Mouse (Mus musculus) natural killer cell, adult 2 months (primary cell): ENCODE measurements around the gene Chchd6.

Experiments
- DNase-seq, 2 experiments: peaks; one replicate each; pipeline ENCODE4 v3.0.0; 2022; ENCODE audit warnings: low spot score in 2 of 2

The Chchd6 gene

DNA sequence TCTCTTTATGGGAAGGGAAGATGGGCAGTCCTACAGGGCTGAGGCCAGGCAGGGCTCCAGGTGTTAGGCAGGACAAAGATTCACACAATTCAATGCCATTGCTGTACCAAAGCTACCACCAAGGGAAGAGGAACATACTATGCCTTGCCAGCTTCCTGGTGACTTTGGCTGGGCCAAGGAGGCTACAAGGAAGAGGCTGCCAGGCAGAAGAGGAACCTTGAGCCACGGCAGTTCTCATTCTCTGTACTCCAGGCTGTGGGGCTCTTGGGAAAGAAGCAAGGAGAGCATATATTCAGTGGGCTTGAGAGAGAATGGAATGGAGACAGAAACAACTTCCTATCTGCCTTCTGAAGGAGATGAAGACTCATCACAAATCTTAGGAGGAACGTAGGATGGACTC lies 190.5 kb downstream of the Chchd6 start:
- no peak for DNase-seq

DNA sequence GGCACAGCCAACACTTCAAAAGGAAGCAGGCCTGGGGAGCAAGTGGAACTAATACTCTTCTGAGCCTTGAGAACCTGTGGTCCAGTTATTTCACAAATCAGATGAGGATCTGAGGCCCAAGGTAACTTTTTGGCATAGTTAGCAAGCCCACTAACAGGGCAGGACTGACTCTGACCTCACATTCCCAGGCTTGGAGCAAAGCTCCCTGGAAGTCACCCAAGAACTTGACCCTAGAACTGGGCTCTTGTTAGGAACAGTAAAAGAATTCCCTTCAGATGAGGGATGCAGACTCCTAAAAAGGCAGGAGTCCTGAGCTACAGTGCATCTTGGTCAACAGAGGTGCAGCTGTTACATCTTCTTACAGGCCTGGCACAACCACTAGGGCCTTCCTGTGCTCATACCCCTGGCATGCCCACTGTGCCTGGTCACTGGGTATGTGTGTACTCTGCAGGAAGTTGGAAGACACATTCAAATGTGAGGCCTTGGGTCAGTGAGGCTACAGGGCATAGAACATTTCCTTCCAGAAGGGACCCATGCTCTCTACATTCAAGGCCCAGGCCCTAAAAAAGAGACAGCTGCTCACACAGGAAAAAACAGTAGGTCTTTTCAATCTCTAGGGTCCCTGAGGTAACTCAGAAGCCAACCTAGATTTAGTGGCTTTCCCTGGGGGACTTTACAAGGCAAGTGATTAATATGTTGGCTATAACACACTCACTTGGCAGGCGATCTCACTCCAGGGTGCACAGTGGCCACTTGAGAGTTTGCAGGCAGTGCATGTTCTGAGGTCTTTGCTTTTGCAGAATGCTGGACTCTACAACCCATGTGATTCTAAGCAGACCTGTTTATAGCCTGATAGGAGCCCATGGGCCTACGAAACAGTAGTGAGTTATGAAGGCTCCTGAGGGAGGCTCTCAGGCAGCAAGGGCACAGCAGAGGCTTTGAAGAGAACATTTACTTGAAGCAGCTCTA lies 191.9 kb downstream of the Chchd6 start:
- DNase-seq, result no peak

DNA sequence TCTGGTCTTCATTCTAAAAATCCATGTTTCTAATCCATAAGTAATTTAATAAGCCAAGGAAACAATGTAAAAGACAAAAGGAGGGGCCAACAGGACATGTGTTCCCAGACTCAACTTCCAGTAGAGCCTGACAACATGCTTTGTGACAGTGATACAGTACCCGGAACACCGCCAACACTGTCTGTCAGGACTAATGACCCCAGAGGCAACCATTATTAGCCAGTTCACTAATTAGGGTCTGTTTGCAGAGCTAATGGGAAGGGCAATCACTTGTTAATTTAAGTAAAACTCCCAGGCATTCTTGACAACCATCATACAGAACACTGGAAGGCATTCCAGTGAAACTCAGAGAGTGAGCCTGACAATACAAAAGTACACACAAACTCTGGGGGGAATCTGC lies 193.0 kb downstream of the Chchd6 start:
- no peak for DNase-seq

DNA sequence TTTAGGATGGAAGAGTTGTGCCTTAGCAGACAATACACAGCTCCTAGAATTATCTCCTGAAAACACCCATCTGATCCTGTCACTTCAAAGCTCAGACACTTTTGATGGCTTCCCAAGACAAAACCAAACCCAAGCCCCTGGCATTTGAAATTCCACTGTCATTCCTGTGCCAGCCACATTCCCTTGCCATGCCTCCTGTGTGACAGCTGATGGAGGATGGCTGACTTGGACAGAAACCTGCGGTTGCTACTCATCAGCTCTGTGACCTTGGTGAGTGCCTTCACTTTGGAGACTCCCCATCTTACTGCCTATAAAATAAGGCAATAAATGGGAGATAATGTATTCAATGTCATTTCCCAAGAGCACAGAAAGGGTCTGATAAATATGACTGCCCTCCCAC lies 195.9 kb downstream of the Chchd6 start:
- no peak for DNase-seq

DNA sequence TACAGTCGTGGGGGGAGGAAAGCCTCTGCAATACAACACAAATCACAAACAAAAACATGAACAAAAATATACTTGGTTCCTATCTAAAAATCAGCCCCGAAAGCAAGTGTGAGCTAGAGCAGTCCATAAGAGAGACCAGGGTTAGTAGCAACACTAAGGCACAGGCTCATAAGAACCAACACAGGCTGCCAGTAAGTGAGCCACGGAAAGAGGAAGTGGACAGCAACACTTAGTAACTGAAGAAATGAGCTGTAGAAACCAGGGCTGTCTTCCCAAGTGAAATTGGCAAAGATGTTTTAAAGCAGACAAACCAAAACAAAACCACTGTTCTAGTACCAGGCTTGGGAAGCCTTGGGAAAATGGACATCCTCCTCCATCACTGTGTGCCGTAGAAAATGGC lies 197.5 kb downstream of the Chchd6 start:
- DNase-seq, result no peak

DNA sequence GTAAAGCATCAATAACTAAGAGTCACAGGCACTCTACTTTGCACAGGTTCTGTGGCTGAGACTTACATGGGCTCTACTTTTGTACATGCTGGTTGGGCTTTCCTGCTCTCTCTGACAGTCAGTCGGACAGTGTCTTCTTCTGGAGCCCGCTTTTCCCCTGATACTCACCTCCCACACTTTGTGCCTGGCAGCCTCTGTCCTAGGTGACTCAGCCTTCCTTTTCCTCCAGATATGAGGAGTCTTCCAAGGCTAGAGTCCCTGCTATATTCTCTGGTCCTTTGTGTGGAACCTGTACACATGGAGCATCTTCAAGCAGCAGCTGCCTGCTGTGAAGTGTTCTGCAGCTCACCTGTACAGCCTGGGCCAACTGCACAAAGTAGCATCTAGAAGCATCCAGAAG lies 201.6 kb downstream of the Chchd6 start:
- no peak for DNase-seq

DNA sequence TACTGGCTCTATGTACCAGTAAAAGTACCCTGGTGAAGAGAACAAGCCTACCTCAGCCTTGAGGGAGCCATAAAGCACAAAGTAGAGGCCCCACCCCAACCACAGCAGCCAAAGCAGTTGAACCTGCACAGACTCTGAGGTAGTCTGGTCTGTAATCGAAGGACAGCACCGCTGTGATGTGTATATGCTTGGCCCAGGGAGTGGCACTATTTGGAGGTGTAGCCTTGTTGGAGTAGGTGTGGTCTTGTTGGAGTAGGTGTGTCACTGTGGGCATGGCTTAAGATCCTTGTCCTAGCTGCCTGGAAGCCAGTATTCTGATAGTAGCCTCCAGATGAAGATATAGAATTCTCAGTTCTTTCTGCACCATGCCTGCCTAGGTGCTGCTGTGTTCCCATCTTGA lies 203.2 kb downstream of the Chchd6 start:
- DNase-seq, result no peak

DNA sequence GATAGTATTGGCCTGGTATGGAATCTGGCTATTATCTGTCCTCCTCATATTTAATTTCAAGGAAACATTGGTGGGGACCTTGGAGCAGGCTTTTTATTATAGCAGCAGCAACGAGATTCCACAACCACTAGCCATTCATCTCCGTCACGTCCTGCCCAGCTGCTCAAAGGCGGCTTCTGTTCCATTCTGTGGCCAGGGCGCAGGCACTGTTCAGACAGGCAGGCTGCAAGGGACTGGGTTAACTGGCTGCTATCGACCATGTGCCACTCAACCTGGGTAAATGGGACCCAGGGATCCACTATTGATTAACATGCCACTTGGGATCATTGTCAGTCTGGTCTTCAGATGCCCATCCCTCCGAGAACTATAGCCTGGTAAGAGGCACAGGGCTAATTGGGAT lies 205.7 kb downstream of the Chchd6 start:
- DNase-seq, result no peak

DNA sequence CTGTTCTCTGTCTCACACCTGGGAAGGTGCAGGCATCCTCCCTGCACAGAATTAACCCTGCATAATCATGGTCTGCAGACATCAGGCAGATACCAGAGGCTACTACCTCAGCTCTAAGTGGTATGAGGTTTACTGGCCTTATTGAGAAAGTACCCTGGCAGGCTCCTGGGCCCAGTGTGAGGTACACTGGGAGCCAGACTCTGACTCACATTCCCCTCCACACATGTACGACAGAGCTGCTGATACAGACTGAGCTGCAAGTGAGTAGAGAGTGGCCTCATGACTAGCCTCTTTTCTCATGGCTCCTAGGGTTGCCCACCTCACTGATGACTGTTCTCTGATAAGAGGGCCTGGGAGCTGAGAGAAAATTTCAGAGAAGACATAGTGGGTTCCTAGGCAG lies 208.5 kb downstream of the Chchd6 start:
- no peak for DNase-seq

DNA sequence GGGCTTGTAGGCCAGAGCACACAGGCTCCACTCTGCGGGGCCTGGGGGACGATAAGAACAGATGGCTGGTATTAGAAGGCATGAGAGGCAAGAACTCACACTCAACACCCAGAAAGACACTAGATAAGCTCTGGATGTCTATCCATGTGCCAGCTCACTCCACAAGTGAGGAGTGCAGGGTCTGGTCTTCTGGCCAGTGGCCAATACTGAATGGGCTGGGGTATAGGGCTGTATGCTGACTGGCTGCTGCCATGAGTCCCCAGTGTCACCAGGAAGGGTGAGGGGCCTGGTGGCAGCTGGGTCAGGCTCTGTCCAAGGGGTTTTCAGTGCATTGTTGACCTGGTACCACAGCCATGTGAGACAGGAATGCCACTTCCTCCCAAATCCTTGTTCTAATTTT lies 210.8 kb downstream of the Chchd6 start:
- no peak for DNase-seq

DNA sequence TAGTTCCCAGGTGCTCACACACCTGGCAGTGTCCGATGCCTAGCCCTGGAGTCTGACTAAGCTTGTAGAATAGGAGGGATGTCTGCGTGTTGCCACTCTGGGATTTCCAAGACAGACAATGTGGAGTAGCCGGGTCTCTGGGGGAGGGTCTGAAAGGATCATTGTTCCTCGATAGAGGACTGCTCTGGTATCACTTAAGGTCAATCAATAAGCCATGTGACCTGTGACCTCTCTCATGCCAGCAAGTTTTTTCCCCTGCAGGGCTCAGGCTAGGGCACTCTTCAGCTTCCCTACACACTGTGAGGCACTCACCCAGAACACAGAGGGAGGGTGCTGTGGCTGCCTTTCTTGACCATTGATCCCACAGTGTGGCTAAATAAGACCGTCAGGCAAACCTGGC lies 213.6 kb downstream of the Chchd6 start:
- DNase-seq, result no peak

DNA sequence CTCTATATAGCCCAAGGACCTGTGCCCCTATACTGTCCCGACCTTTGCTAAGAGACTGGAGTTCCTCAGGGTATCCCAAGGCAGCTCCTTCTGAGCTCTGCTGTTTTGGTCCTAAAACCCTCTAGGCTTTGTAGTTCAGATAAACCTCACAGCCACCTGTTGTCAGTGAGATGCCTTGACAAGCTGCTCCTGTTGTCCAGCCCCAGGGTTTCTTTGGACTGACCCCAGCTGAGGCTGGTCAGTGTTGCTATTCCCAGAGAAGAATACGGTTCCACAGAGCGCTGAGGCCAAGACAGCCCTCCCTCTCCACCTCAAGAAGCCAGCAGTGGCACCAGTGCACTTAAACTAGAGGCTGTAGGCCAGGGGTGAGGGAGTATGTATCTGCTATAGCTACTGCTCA lies 214.3 kb downstream of the Chchd6 start:
- no peak for DNase-seq

DNA sequence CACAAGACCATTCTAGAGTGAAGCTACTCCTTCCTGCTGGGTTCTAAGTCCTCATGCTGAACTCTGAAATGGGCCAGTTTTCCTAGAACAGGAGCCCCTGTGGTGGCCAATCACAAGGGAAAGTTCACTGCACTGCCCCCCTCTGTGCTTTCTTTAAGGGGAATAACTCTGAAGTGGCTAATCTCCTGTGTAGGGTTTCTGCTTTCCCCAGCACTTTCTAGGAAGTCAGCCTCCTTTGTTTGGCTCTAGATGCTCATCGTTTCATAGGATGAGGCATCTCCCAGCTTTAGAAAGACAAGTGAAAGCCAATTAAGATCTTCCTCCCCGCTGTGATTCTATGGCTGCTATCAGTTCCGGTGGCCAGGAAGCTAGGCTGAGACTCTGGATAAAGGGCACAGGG lies 214.7 kb downstream of the Chchd6 start:
- no peak for DNase-seq

DNA sequence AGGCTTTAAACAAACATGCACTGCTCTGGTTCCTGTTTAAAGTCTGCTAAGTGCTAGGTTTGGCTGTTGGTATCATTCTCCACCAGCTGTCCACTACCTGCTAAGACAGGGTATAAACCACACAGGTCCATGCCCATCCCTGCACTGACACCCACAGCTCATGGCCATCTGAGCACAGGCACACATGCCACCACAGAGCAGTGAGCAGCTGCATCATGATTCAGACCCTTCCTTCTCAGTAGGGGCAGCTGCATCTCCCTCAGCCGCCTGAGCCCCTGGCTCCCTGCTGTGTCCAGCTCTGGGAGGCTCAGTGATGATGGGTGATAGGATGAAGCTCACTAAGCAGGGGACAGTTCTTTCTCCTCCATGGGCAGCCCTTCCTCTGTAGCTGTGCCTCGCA lies 217.2 kb downstream of the Chchd6 start:
- no peak for DNase-seq

DNA sequence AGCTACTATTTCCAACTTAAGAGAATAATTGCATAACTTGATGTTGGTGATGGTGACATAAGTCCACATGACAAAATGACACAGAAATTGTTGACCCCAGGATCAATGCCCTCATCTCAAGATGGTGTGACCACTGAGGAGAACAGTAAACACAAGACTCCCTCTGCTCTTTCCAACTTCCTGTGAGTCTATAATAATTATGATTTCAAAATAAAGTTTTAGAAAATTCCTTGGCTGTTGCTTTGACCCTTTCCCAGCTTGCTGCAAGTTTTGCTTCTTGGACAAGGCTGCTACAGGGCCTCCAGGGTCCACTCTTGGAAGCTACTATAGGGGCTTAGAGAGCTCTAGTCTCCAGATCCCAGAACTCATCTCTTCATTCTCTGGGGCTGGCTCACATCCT lies 226.6 kb downstream of the Chchd6 start:
- DNase-seq, result no peak

DNA sequence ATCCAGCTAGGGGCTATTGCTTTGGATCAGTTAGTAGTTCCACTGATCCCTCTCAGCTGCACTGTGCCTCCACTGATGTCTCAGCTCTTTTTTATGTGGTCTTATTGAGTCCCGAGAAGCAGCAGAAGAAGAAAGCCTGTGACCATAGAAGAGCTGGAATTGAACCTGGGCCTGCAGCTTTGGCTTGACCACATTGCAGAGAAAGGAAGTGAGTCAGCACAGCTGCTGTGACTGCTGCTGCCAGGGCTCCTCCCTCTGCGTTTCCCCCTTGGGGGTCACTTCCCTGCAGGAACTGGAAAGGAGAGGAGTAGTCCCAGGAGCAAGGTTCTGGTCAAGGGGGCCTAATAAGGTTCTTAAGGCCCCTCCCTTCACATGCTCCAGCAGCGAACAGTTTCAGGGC lies 231.1 kb downstream of the Chchd6 start:
- no peak for DNase-seq

DNA sequence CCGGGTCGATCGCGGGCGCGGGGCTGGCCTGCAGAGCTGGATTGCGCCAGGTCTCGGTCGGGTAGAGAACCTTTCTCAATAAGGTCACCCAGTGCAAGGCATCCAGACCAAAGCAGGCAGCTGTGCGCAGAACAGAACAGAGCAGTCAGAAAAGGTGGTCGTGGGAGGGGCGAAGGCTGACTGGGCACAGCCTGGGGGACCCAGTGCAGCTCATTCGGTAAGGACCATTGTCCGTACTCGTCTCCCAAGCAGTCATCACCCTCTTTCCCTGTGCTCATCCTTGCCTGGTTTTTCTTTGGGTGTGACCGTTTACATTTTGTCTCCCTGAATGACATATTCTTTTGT lies 232.4 kb downstream of the Chchd6 start:
- DNase-seq, result no peak

DNA sequence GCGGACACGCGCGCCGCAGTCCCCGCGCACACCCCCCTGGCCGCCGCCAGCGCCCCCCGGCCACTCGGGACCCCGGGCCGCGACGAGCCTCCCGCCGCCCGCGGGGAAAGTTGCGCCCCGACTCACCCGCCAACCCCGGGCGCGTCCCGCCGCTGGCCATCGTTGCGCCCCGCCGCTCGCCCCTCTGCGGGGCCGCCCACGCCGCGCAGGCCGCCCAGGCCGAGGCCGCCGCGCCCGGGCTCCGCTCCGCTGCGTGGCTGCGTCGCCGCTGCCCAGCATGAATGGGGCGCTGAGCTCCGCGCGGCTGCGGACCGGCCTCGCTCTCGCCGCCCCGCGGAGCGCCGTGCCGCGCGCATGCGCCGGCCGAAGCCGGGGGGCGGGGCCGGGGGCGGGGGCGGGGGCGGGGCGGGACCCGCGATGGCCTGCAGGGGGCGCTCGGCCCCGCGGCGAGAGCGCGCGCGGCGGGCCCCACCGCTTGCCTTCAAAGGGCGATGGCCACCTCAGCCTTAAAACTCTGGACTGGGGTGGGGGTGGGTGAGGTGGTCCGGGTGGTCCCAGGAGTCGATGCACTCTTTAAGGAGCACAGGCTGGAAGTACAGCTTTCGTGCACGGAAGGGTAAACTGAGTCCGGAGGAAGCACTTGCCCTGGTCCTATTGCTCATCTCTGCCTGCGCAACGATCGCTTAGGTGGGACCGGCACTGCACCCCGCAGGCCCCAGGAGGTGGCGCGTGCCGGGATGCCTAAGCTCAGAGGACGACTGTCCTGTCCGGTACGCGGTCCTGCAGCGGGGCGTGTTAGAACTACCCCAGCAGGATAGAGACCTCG lies 233.0 kb downstream of the Chchd6 start, which contains the start of gene Plxna1:
TSS of gene Plxna1 (minus strand) at position 340 of the 826 bp plus-strand sequence.
- DNase-seq, result no peak

DNA sequence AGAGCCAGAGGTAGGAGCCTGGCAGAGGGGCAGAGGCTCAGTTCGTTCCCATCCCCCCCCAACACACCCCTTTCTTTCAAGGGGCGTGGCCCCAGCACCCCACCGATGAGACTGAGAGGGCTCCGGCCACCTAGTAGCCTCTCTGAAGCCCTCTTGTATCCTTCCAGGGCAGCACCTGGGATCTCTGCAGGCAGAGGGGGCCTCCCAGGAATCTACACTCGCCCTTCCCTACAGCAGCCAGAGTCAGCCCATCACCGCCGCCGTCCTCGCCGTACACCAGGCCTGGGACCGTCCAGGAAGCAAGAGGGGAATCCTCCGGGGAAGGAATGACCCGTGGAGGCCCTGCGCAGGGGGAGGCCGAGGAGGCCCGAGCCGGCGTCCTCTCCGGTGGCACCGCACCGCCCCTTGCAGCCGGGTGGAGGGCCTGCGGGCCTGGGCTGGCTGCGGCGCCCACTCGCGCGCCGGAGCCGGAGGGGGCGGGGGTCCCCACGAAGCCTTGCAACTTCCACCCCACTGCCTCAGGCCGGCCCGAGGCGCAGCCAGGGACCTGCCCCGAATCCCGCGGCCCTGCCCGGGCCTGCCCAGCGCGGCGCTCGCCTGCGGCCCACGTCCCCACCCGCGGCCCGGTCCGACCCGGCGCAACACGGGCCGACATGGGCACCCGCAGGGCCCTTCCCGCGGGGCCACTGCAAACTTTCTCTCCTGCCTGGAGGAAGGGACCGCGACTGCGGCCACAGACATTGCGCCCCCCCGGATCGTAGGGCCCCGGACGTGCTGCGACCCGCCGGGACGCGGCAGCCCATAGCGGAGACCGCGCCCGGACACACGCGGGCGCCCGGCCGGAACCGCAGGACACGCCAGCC lies 233.8 kb downstream of the Chchd6 start:
- no peak for DNase-seq

DNA sequence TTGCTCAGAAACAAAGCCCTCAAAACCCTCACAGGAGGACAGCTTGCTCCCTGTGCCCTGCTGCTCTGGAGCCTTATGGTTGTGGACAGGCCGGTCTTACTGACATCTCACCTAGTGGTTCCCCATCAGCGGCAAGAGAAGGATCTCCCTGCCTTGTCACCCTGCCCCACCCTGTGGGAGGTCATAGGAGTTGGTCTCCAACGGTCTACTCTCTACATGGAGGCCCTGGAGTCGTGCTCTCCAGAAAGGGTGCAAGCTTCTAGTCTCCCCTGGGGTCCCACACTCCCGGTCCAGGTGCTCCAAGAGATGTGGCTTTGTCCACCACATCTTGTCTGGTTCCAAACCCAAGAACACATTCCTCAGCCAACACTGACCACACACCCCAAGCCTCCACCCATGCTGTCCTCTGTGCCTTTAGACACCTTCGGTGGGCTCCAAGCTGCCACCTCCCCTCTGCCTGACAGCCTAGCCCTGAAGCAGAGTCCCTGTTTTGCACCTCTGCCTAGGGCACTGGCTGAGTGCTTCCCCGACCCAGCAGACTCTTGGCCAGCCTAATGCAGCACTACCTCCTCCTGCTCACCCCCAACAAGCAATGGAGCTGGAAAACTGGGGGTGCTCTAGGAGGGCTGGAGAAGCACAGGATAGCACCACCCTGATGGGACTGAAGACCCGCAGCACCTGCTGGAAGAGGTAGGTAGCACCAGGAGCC lies 234.6 kb downstream of the Chchd6 start:
- no peak for DNase-seq
